Mouse (Mus musculus): ENCODE measurements around the gene Igf1.

- no peak for TF ChIP-seq CTCF (IDR thresholded peaks at IDR 0.05 in 2 of 3, conservative IDR thresholded peaks at IDR 0.05 in 1 of 3; ENCODE audit: control insufficient read depth in 1 of 3, insufficient read depth in 1 of 3, low read depth in 2 of 3, low read length in 3 of 3, poor library complexity in 1 of 3, severe bottlenecking in 1 of 3)
- TF ChIP-seq MAFK (IDR thresholded peaks at IDR 0.05; ENCODE audit: borderline replicate concordance, low read depth, low read length) = no peak
- no peak for TF ChIP-seq UBTF (IDR thresholded peaks at IDR 0.05; ENCODE audit: borderline replicate concordance, insufficient read depth, low read depth, low read length)
- no peak for TF ChIP-seq E2F4 (IDR thresholded peaks at IDR 0.05; ENCODE audit: borderline replicate concordance, low read depth, low read length)
Measured at GRCm38 (mm10) chr10:87842501-87842900, 15.6 kb upstream of the Igf1 start.
